Mouse (Mus musculus) T-helper 17 cell (primary cell): Measurements from ENCODE around the gene Chid1.
"Not testable (repeated sequence)": the region's sequence is repeated elsewhere in the genome, so short reads cannot be mapped to it uniquely, and the experiment has no call there.

Source experiments
- in situ Hi-C, 2 experiments: fragments of 300-600 bp; cut with MboI, MseI; formaldehyde crosslinking; loops; 1 replicate in 1 of 2; 2 replicates in 1 of 2; pipeline ENCODE4 v1.15.1; 2025; ENCODE audit warnings: high pct_unique_total_duplicates in 2 of 2

The Chid1 gene

DNA sequence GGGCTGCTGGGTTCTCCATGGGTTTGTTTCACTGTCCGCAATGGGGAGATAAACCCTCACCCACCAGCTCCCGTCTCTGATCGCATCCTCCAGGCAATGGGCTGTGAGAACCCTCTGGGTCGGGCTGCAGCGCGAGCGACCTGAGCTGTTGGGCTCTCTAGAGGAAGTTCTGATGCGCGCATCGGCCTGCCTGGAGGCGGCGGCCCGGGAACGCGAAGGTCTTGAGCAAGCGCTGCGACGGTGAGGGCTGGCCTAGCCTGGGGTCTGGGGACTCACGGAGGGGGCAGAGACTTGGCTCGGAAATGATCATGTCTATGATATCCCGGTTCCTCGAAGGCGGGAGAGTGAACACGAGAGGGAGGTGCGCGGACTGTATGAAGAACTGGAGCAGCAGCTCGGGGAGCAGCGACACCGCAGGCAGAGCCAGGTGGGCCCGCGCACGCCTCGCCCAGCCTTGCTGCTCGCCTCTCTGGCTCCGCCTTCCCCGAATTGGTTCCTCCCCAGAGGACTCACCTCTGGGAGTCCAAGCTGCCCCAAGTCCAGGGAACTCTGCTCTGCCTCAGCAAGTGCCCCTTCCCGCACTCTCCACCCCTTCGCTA, 75.0 kb downstream of the Chid1 start:
- in situ Hi-C loops: no loop called here

DNA sequence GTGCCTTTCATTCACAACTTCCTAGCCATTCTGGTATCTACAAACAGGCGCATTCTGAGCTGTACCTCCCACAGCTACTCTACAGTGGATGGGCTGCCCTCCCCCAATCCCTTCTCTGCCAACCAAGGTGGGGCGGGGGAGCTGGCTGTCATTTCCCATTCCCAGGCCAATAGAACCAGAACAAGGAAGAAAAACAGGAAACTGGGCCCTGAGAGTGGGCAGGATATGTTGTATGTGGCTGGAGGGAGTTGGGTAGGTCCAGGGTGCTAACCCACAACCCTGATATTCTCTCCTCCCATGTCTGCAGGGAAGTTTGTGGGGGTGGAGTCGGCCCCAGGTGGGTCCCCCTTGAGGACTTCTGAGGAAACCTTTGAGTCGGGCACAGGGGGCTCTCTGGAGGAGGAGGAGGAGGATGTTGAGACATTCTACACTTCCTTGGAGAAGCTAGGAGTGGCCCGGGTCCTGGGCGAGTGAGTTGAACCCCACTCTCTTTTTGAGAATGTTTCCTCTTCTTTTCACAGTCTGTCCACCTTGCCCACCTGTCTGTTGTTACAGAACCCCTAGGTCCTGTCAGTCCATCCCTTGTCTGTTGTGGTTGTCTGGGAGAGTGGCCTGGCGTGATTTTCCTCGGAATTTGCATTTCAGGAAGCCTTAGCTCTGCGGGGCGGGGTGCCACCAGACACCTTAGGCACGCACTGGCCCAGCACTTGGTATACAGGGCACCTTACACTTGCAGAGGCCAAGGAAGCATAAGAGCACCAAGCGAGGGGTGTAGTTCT, 75.6 kb downstream of the Chid1 start:
- in situ Hi-C loops: no loop called here

DNA sequence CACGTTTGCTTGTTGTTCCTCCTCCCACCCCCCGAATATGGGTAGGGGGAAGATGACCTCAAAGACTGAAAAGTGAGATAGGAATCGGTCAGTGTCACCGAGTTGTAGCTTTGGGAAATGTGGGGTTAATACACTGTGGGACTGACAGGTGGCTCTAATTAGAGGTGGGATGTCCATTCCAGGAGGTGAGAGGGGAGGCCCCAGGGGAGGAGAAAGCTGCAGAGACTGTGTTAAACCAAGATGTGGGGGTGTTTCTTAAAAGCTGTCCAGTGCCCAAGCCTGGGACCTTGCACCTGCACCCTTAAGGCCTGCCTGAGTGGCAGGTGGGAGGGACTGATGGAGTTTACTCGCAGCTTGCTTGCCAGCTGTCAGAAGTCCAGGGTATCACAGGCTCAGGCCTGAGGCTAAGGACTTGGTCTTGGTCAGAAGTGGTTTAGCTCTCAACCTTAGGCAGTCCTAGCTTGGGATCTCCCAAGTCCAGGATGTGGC, 77.3 kb downstream of the Chid1 start:
- in situ Hi-C loops: no loop called here

DNA sequence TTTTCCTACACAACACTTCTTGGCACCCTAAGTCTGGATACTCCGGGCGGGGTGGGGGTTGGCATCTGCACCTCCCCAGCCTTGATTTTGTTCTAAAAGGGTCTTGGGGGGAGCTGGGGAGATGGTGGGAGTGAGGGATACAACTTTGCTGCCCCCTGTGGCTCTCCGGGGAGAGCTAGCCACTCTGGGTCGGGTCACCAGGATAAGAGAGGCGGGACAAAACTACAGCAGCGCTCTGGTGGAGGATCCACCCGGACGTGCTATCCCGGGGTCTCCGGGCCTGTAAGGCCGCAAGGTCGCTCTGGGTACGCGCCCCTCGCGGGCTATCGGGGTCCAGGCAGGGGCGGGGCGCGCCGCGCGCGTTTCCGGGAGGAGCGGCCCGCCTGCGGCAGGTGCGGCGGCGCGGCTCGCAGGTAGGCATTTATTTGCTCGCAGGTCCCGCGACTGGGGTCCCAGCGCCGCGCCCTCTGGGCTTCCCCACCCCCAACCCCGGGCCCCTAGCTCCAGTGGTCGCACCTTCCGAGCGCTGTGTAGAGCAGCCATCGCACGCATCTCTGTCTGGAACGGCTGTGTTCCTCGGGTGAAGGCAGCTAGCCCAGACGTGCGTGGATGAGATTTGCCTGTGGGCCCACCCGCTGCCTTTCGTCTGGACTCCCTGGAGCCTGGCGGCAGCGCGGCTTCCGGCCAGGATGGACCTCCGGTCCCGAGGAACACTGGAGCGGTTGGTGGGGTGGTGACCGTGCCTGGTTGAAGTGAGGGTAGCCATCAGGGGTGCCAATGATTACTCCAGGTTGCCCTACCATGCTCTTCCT, 77.9 kb downstream of the Chid1 start:
- in situ Hi-C loops: no loop called here

DNA sequence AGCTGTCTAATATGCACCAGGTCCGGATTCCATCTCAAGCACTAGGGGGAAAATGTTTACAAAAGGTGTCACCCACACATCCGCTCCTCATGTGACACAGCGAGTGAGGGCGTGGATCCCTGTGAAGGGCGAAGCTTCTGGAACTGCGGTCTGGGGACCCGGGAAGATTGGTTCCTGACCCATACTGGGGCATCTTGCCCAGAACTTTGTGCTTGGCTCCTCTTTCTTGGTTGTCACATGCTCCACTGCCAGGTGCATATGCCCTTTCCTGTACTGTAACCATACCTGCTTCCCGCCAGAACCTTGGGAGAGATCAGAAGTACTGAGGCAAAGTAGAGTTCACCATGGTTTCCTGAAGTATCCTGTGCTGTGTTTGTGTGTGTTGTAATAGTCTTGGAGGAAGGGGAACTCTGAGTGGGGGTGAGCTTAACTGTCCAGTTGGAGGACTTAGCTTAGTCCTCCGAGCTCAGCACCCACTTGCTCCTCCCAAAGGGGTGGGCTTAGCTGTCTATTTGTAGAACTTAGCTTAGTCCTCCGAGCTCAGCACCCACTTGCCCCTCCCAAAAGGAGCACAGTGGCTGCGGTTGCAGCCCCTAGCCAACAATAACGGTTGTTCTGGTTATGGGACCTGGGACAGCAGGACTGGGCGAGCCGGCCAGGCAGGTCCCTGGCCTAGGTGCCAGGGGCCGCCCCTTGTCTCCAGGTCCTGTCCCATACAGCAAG, 79.1 kb downstream of the Chid1 start, which contains the start of gene Cracr2b:
Gene Cracr2b (plus strand): TSS at position 704 of the 723 bp plus-strand sequence.
- in situ Hi-C loops: no loop called here

DNA sequence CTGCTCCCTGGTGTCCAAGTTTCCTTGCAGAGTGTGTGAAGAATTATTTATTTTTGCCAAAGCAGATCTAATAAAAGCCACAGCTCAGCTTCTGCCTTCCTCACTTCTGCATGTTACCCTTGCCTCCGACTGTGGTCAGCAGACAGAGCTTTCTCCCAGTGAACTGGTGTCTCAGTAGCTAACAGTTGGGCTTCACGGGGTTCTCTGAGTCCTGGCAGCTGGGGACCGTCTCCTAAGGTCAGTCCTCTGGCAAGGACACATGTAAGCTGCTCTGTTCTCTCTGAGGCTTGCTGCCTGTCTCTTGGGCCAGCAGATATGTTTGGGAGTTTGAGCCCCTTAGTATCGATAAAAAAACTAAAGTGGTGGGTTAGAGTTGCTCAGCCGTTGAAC, 79.7 kb downstream of the Chid1 start:
- in situ Hi-C loops: no loop called here

DNA sequence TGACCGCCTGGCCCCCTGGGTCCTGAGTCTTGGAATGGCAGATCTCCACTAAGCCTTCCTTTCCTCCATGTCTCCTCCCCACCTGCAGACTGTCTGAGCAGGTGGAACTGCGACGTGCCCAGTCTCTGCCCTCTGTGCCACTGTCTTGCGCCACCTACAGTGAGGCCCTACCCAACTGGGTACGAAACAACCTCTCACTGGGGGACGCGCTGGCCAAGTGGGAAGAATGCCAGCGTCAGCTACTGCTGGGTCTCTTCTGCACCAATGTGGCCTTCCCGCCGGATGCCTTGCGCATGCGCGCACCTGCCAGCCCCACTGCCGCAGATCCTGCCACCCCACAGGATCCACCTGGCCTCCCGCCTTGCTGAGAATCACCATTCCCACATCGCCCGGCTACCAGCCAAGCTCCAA, 80.4 kb downstream of the Chid1 start:
- in situ Hi-C loops: loop anchor here in 1 of 2 experiments (5.0 kb wide), 1 partner anchor 47 kb away; the partner anchor contains the start of gene Gatd1

DNA sequence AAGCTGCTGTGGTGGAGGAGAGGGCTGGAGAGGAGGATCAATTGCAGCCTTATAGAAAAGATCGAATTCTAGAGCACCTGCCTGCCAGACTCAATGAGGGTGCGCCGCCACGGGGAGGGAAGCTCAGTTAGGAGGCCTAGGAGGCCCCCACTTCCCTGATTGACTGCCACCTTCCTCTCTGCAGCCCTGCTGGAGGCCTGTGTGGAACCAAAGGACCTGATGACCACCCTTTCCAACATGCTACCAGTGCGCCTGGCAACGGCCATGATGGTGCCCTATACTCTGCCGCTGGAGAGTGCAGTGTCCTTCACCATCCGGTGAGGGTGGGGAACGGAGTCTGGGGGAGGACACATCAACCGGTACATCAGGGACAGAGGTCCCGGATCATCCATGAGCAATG, 81.0 kb downstream of the Chid1 start:
- in situ Hi-C loops: loop anchor here in 1 of 2 experiments (5.0 kb wide), 1 partner anchor 46 kb away; the partner anchor contains the start of gene Gatd1

DNA sequence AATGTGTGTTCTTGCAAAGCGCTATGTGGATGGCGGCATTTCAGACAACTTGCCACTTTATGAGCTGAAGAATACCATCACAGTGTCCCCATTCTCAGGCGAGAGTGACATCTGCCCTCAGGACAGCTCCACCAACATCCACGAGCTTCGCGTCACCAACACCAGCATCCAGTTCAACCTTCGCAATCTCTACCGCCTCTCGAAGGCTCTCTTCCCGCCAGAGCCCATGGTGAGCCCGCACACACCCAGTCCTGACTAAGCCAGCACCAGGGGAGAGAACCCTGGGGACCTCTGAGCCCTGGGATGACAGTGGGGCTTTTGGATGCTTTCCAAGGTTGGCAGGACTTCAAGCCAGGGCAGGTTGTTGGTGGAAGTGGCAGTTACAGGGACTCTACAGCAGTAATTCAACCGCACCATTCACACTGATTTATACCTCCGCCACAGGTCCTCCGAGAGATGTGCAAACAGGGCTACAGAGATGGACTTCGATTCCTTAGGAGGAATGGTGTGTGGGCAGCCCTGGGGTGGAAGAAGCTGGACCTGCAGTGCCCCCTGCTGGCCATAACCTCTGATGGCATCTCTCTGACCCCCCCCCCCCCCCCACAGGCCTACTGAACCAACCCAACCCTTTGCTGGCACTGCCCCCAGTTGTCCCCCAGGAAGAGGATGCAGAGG, 81.5 kb downstream of the Chid1 start:
- in situ Hi-C loops: loop anchor here in 1 of 2 experiments (5.0 kb wide), 1 partner anchor 46 kb away; the partner anchor contains the start of gene Gatd1

DNA sequence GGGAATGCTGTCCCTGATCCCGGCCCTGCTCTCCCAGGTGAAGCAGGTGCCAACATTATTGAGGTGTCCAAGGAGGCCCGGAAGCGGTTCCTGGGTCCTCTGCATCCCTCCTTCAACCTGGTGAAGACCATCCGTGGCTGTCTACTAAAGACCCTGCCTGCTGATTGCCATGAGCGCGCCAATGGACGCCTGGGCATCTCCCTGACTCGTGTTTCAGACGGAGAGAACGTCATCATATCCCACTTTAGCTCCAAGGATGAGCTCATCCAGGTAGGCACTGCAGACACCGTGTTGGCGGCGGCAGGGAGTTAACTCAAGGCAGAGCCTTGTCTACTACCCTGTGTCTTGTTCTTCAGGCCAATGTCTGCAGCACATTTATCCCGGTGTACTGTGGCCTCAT, 82.4 kb downstream of the Chid1 start:
- in situ Hi-C loops: loop anchor here in 1 of 2 experiments (5.0 kb wide), 1 partner anchor 45 kb away; the partner anchor contains the start of gene Gatd1

DNA sequence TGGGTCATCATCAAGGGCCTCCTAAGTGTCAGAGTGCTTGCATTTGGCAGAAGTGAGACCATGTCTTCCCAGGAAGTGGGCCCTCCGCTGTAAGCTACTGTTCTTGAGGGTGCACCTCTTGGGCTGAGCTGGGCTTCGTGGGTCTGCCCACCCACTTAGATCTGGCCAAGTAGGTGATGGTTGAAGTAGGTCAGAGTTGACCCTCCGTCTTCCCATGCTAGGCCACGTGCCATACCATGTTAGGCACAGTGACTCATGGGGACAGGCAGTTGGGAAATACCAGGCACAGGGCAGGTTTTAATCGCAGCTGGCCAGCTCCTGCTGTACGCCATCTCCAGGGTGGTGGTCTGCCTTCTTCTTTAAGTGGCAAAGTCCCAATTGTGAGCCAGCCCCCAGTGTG, 82.9 kb downstream of the Chid1 start:
- in situ Hi-C loops: loop anchor here in 1 of 2 experiments (5.0 kb wide), 1 partner anchor 44 kb away; the partner anchor contains the start of gene Gatd1

DNA sequence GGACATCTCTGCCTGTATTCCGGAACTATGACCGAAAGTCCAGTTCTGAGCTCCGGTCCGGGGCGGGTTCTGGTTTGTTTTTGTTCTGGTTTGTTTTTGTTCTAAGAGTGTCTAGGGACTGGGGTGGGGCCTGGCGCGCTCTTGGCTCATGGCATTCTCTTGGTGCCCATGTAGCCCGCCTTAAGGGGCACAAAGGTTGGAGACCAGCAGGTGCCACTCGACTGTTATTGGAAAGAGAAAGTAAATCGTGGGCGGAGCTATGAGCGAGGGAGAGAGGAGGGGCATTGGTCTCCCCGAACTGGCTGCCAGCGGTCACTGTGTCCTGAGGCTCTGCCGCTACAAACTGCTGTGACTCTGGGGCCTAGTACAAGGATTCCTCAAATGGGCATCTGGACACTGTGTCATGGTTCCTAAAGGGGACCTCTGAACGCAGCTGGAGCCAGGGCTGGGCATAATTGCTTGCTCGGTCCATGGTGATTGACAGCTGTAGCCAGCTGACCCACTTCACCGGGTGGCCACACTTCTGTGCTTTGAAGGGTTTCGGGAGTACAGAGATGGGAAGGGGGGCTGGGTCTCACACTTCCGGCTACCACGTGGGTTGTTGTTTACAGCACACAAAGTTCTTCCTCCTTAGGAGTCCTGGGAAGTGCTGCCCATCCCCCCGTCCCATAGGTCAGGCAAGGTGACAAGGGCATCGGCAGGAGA, 83.9 kb downstream of the Chid1 start:
- in situ Hi-C loops: loop anchor here in 1 of 2 experiments (5.0 kb wide), 1 partner anchor 43 kb away; the partner anchor contains the start of gene Gatd1

DNA sequence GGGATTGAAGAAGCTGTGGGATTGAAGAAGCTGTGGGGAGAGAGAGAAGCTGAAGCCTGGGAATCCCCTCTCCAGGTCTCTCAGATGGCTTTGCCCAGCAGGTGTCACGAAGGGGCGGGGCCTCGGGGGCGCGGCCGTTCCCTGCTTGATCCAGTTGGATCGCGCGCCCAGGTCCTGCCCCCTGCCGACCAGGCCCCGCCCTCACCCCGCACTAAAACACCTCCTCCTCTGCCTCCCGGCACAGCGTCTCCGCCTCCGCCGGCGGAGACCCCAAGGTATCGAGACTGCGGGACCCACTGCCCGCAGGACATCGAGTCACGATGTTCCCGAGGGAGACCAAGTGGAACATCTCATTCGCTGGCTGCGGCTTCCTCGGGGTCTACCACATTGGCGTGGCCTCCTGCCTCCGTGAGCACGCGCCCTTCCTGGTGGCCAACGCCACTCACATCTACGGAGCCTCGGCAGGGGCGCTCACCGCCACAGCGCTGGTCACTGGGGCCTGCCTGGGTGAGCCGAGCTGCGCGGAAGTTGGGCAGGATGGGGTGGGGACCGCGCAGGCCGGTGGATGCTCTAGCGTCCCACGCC, 84.6 kb downstream of the Chid1 start, which contains the start of gene Pnpla2:
Gene Pnpla2 (plus strand): TSS at position 232 of the 585 bp plus-strand sequence.
- in situ Hi-C loops: loop anchor here in 1 of 2 experiments (5.0 kb wide), 1 partner anchor 43 kb away; the partner anchor contains the start of gene Gatd1

DNA sequence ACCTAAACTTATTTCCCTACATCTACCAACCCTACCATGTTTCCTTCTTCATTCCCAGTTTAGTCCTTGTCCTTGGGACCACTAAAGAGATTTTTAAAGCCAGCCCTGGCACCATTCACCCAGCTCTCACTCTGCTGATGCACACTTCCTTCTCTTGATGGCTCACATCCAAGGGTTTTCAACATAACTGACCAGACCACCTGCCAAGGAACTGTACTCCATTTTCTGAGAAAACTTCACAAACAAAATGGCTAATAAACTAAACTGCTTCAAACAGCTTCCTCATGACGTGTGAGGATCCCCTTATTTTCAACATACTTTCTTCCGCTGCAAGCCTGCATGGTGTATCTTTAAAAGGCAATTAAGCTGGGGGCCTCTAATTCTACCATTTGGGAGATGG, 86.0 kb downstream of the Chid1 start:
- in situ Hi-C loops: no loop called here

DNA sequence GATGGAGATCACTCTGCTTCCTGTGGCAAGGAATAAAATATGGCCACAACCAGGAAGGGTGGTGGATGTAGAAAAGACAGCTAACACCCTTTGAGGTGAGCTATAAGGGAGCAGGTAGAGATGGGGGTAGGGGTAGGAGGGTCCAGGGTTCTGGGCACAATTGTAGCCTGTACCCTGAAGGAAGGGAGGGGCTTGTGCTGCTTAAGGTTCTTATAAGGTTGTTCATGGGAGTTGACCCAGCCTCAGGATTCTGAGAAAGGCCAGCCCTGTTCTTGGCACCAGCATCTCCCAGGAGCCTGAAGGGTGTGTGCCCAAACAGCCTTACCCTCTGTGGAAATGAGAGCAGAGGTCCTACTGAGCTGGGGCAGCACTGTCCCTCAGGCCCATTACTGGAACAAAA, 87.7 kb downstream of the Chid1 start:
- in situ Hi-C loops: no loop called here

DNA sequence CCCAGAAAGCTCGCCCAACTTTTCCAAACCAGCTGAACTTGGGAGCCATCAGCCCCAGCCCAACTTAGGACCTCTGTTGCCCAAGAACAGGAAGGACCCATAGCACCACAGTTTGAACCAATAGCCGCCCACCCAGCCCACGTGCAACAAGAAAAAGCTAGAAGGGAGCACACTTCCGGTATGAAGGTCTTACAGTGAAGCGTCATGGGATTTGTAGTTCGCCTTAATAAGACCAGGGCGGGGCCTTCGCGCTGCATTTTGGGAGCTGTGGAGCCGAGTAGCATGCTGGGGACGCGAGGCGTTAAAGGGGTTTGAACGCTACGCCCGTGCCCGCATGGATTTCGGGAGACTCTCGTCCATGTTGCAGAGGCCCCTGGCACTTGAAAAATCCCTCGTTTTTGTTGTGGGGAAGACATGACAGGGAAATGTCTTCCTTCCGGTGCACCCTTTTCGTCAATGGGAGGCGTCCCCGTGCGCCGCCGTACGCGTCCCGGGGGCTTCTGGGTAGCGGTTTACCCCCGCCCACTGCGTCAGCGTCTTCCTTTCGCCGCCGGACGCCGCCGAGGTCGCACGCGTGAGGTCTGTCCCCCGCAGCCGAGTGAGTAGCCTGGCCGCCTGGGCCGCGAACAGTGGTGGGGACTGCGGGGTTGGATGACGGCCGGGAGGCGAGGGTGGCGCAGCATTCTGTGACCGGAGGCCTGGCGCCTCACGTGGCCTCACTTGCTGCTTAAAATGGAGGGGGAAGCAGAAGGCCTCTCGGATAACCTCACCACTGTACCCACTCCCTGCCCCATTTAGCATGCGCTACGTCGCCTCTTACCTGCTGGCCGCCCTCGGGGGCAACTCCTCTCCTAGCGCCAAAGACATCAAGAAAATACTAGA, 92.3 kb downstream of the Chid1 start, which contains the start of gene Rplp2:
Gene Rplp2 (plus strand): TSS at position 261 of the 882 bp plus-strand sequence.
- in situ Hi-C loops: no loop called here

DNA sequence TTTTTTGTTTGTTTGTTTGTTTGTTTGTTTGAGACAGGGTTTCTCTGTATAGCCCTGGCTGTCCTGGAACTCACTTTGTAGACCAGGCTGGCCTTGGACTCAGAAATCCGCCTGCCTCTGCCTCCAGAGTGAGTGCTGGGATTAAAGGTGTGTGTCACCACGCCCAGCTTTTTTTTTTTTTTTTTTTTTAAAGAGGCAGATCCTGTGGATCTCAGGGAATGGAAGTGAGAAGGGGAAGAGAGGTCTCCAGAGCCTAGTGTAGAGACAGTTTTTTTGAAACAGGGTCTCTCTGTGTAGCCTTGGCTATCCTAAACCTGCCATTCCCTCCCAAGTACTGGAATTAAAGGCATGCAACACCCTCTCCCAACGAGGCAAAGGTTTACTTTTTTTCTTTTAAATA, 93.3 kb downstream of the Chid1 start:
- in situ Hi-C loops: not testable (repeated sequence)

DNA sequence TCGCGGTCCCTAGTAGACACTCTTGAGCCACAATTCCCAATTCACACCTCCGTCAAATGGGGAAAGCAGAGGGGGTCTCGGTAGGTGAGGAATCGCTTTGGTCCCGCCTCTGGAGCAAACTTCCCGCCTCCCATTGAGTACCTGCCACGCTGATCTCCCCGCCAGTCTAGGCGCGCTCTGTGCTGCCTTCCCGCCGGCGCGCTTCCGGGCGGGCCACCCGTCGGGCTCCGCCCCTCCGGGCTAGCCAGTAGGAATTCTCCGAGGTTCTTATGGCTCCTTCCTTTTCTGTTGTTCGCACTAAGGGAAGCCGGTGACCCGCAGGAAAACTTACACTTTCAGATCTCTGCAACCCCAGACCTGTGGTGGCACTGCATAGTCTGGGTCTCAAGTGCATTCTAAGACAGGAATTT, 95.8 kb downstream of the Chid1 start, which contains the start of gene Pidd1:
Gene Pidd1 (minus strand): TSS at position 198 of the 410 bp plus-strand sequence.
- in situ Hi-C loops: no loop called here
